Mouse (Mus musculus) brain, embryonic 14.5 days (tissue): ENCODE measurements around the gene St6galnac1.

Source experiments
- CTCF ChIP-seq: fragments of 200-500 bp; IDR thresholded peaks from 2 replicates; pipeline ENCODE4 v1.5.1; 2012; ENCODE audit warnings: inconsistent platforms, mild to moderate bottlenecking, moderate library complexity, borderline replicate concordance; ENCODE audit not compliant: insufficient read depth, insufficient read length; ENCODE audit errors: extremely low read depth
- POLR2A ChIP-seq: fragments of 200-500 bp; IDR thresholded peaks from 2 replicates; pipeline ENCODE4 v1.6.1; 2012; ENCODE audit warnings: mild to moderate bottlenecking, inconsistent platforms, borderline replicate concordance; ENCODE audit not compliant: poor library complexity, insufficient read depth, insufficient read length, severe bottlenecking; ENCODE audit errors: extremely low read depth

GRCm38 (mm10) chr11:116814076-116814883, 39.0 kb upstream of the St6galnac1 start:
- TF ChIP-seq POLR2A (no peak), CTCF (no peak)
